Mouse (Mus musculus) olfactory bulb, adult 2 months (tissue): Measurements from ENCODE around the gene Mbnl2. TPM values are rescaled to one million over a fixed set of nuclear protein-coding genes. Genes with fewer than 3 reads are reported as not detected.
"Not testable (repeated sequence)": the region's sequence is repeated elsewhere in the genome, so short reads cannot be mapped to it uniquely, and the experiment has no call there.

Experiments used
- H3K27ac ChIP-seq: fragments of 200-500 bp; 2 replicates; pipeline ENCODE4 v1.5.1; 2012; ENCODE audit warnings: low read depth, low read length; ENCODE audit not compliant: insufficient read depth
- H3K4me1 ChIP-seq: fragments of 200-500 bp; 2 replicates; pipeline ENCODE4 v1.6.1; 2012; ENCODE audit warnings: low read length; ENCODE audit not compliant: control insufficient read depth, insufficient read depth
- H3K4me3 ChIP-seq: fragments of 200-500 bp; 2 replicates; pipeline ENCODE4 v1.5.1; 2012; ENCODE audit warnings: mild to moderate bottlenecking, low read depth, low read length, moderate library complexity; ENCODE audit not compliant: insufficient read depth
- CTCF ChIP-seq: fragments of 200-500 bp; IDR thresholded peaks from 2 replicates; pipeline ENCODE4 v1.5.1; 2012; ENCODE audit warnings: low read depth, mild to moderate bottlenecking, low read length, moderate library complexity; ENCODE audit not compliant: insufficient read depth
- POLR2A ChIP-seq: fragments of 200-500 bp; IDR thresholded peaks from 2 replicates; pipeline ENCODE4 v1.6.1; 2012; ENCODE audit warnings: mild to moderate bottlenecking, low read depth, low read length, moderate library complexity; ENCODE audit not compliant: insufficient read depth
- WGBS: fragments of 180-500 bp; shearing (Covaris S2); methylation state at CpG from one replicate; pipeline ENCODE4 v1.1.7; 2018; 5-methylcytosine and 5-hydroxymethylcytosine counted together
- polyA plus RNA-seq: library from polyadenylated mRNA; stranded (reverse); fragments of >200 nt; gene quantifications from 2 replicates; pipeline ENCODE4 v1.2.4, GENCODE M21; 2012; ENCODE audit warnings: low replicate concordance; ENCODE audit not compliant: missing spikeins, insufficient read depth, insufficient read length

The Mbnl2 gene
- polyA plus RNA-seq, 1 experiment, result 206 TPM

GRCm38 (mm10) chr14:120355742-120356440 lies 80.4 kb downstream of the Mbnl2 start:
- 79% methylated on average over 10 of the region's 10 CpGs for WGBS
- Histone ChIP-seq H3K4me1 (peaks cover 12% of the 10 kb centered on the region), H3K27ac (no peak overlapping the region), H3K4me3 (no peak overlapping the region)
- TF ChIP-seq POLR2A (no peak), CTCF (no peak)

- H3K27ac ChIP-seq, result no peak overlapping the region
- H3K4me3 ChIP-seq, result no peak overlapping the region
- peaks cover 13% of the 10 kb centered on the region for H3K4me1 ChIP-seq
- WGBS, result 97% methylated on average over 19 of the region's 19 CpGs
- TF ChIP-seq POLR2A, result no peak
- no peak for TF ChIP-seq CTCF
Observed at GRCm38 (mm10) chr14:120357321-120358070, 82.0 kb downstream of the Mbnl2 start.

- H3K27ac ChIP-seq, H3K4me3 ChIP-seq: not testable (repeated sequence)
- peaks cover 10% of the 10 kb centered on the region for H3K4me1 ChIP-seq
- over 99% methylated on average over 8 of the region's 8 CpGs for WGBS
Observed at GRCm38 (mm10) chr14:120359608-120360007, 84.1 kb downstream of the Mbnl2 start.

GRCm38 (mm10) chr14:120361121-120361520 lies 85.7 kb downstream of the Mbnl2 start:
- H3K4me1 ChIP-seq, result peaks cover 4% of the 10 kb centered on the region
- H3K27ac ChIP-seq, result no peak overlapping the region
- no peak overlapping the region for H3K4me3 ChIP-seq
- WGBS, result 67% methylated on average over 6 of the region's 6 CpGs
- TF ChIP-seq CTCF (no peak), POLR2A (no peak)

- H3K4me3 ChIP-seq, result no peak overlapping the region
- peaks cover 6% of the 10 kb centered on the region for H3K4me1 ChIP-seq
- 59% methylated on average over 8 of the region's 8 CpGs for WGBS
- TF ChIP-seq CTCF (no peak), POLR2A (no peak)
- H3K27ac ChIP-seq, result no peak overlapping the region
Observed at GRCm38 (mm10) chr14:120362409-120362992, 87.0 kb downstream of the Mbnl2 start.

- TF ChIP-seq CTCF (no peak), POLR2A (no peak)
Observed at GRCm38 (mm10) chr14:120363090-120363818, 87.8 kb downstream of the Mbnl2 start.

GRCm38 (mm10) chr14:120365088-120365487 lies 89.6 kb downstream of the Mbnl2 start:
- Histone ChIP-seq H3K4me3 (no peak overlapping the region), H3K4me1 (peaks cover 15% of the 10 kb centered on the region), H3K27ac (no peak overlapping the region)
- TF ChIP-seq CTCF (no peak), POLR2A (no peak)
- 97% methylated on average over 4 of the region's 4 CpGs for WGBS

More at GRCm38 (mm10) chr14:120363090-120363818, 87.8 kb downstream of the Mbnl2 start:
- Histone ChIP-seq H3K27ac (no peak overlapping the region), H3K4me3 (no peak overlapping the region), H3K4me1 (peaks cover 9% of the 10 kb centered on the region)
- 84% methylated on average over 8 of the region's 8 CpGs for WGBS

- 93% methylated on average over 8 of the region's 8 CpGs for WGBS
Observed at GRCm38 (mm10) chr14:120366962-120367361, 91.5 kb downstream of the Mbnl2 start.

More at GRCm38 (mm10) chr14:120366962-120367361, 91.5 kb downstream of the Mbnl2 start:
- no peak overlapping the region for H3K27ac ChIP-seq
- H3K4me1 ChIP-seq, result peaks cover 28% of the 10 kb centered on the region
- TF ChIP-seq POLR2A (no peak), CTCF (no peak)
- no peak overlapping the region for H3K4me3 ChIP-seq
